Mouse (Mus musculus): Measurements from ENCODE around the gene Zcchc9.

GRCm38 (mm10) chr13:91827876-91828275 lies 20.4 kb upstream of the Zcchc9 start:
- TF ChIP-seq CTCF (IDR thresholded peaks at IDR 0.05; ENCODE audit: borderline replicate concordance, insufficient read depth, low read length) (no peak), POLR2A (IDR thresholded peaks at IDR 0.05; ENCODE audit: low read depth, low read length) (no peak)

Data from embryonic fibroblast, embryonic 13.5 days (primary cell).